Mouse (Mus musculus): ENCODE results near the gene Smu1. TPM values are rescaled to one million over a fixed set of nuclear protein-coding genes. Genes with fewer than 3 reads are reported as not detected.

The Smu1 gene
- polyA plus RNA-seq, 1 experiment = 8.3 TPM

DNA sequence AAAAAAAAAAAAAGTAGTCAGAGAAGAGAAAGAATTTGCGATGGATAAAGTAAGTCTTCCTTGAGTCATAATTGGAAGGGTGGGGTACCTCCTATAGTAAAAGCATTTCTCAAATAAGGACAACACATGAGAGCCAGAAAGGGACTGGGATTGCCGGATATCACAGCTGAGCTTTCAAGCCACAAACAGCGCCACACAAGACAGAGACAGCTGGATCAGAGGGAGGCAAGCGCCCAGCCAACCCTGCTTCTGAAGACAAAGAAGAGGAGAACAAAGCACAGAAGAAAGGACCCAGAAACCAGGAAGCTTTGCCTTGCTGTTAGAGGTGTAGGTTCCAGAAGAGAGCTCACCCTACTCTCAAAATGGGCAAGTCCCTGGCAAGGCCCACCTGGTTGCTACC lies 28.9 kb upstream of the Smu1 start:
- Histone ChIP-seq H3K27me3 (replicated peaks) (peaks cover 4% of the 10 kb centered on the region), H3K4me1 (peaks cover 28% of the 10 kb centered on the region), H3K36me3 (replicated peaks; ENCODE audit: low read length) (peaks cover 6% of the 10 kb centered on the region), H3K9me3 (no peaks in the 10 kb centered on the region), H3K4me3 (replicated peaks) (no peak overlapping the region)
- TF ChIP-seq GATA1 (IDR thresholded peaks at IDR 0.05; ENCODE audit: borderline replicate concordance, low read length) (no peak), FLI1 (IDR thresholded peaks at IDR 0.05; ENCODE audit: low read length) (no peak)

DNA sequence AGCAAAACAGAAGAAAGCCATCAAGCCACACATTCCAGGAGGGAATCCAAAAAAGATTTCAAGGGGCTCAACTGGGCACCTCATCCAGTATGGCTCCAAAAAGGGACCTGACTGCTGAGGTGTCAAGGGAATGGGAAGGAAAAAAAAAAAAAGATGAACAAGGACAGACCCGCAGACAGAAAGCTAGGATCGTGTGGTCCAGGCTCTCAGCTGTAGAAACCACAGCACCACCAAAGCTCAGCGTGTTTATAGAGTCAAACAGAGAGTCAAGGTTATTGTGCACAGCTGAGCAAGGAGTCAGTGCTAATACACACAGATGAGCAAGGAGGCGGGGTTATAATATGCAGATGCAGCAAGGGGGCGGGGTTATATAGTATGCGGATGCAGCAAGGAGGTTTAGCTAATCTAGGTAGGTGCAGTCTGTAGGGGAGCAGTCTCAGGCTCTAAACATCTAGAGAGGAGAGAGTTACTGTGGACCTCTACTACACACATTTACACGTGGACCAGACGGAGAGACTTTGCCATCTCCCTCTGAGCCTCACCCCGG lies 28.0 kb upstream of the Smu1 start:
- Histone ChIP-seq H3K27me3 (replicated peaks) (peaks cover 4% of the 10 kb centered on the region), H3K4me3 (replicated peaks) (no peak overlapping the region), H3K4me1 (peaks cover 37% of the 10 kb centered on the region), H3K9me3 (no peaks in the 10 kb centered on the region), H3K36me3 (replicated peaks; ENCODE audit: low read length) (peaks cover under 1% of the 10 kb centered on the region)
- TF ChIP-seq GATA1 (IDR thresholded peaks at IDR 0.05; ENCODE audit: borderline replicate concordance, low read length) (no peak), FLI1 (IDR thresholded peaks at IDR 0.05; ENCODE audit: low read length) (no peak)

DNA sequence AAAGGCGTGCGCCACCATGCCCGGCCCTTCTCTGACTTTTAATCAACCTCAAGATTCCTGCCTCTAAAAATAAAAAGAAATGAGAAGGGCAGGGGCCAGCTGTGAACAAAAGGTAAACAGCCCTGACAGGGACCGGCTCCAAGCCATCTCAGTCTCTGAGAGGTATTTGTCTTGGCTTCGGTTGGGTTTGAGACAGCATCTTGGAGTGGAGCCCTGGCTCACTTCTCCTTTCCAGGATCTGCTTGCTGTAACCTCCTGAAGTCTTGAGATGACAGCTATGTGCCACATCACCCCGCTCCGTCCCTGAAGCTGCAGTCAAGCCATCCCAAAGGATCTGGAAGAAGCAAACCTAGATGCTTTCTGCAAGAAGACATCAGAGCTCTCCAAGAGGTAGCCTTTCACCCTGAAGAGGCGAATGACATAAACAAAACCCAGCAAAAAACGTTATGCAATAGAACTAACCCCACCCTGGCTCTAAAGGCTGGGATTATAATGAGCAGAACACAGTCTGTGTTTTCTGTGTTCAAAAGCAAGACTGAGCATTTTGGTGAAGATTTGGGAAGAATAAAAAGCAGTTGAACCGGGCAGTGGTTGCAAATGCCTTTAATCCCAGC lies 26.9 kb upstream of the Smu1 start:
- peaks cover 4% of the 10 kb centered on the region for H3K27me3 ChIP-seq (replicated peaks)
- H3K36me3 ChIP-seq (replicated peaks; ENCODE audit: low read length) = no peaks in the 10 kb centered on the region
- no peaks in the 10 kb centered on the region for H3K9me3 ChIP-seq
- H3K4me3 ChIP-seq (replicated peaks) = no peak overlapping the region
- TF ChIP-seq GATA1 (IDR thresholded peaks at IDR 0.05; ENCODE audit: borderline replicate concordance, low read length) (no peak), FLI1 (IDR thresholded peaks at IDR 0.05; ENCODE audit: low read length) (no peak)
- H3K4me1 ChIP-seq = peaks cover 42% of the 10 kb centered on the region

- no peak for TF ChIP-seq GATA1 (IDR thresholded peaks at IDR 0.05; ENCODE audit: borderline replicate concordance, low read length)
- TF ChIP-seq FLI1 (IDR thresholded peaks at IDR 0.05; ENCODE audit: low read length) = no peak
- H3K27me3 ChIP-seq (replicated peaks) = peaks cover 4% of the 10 kb centered on the region
- H3K4me1 ChIP-seq = peaks cover 46% of the 10 kb centered on the region
- no peak overlapping the region for H3K4me3 ChIP-seq (replicated peaks)
- H3K36me3 ChIP-seq (replicated peaks; ENCODE audit: low read length) = no peaks in the 10 kb centered on the region
- no peaks in the 10 kb centered on the region for H3K9me3 ChIP-seq
Observed at GRCm38 (mm10) chr4:40783049-40783448, 25.3 kb upstream of the Smu1 start.

- H3K4me3 ChIP-seq (replicated peaks) = peak overlapping the region; percentile 85
- H3K27me3 ChIP-seq (replicated peaks) = peaks cover 6% of the 10 kb centered on the region
- no peaks in the 10 kb centered on the region for H3K9me3 ChIP-seq
- TF ChIP-seq FLI1 (IDR thresholded peaks at IDR 0.05; ENCODE audit: low read length) = no peak
- no peak for TF ChIP-seq GATA1 (IDR thresholded peaks at IDR 0.05; ENCODE audit: borderline replicate concordance, low read length)
- H3K4me1 ChIP-seq = peaks cover 56% of the 10 kb centered on the region
- no peaks in the 10 kb centered on the region for H3K36me3 ChIP-seq (replicated peaks; ENCODE audit: low read length)
Observed at GRCm38 (mm10) chr4:40781797-40782495, 24.2 kb upstream of the Smu1 start.

DNA sequence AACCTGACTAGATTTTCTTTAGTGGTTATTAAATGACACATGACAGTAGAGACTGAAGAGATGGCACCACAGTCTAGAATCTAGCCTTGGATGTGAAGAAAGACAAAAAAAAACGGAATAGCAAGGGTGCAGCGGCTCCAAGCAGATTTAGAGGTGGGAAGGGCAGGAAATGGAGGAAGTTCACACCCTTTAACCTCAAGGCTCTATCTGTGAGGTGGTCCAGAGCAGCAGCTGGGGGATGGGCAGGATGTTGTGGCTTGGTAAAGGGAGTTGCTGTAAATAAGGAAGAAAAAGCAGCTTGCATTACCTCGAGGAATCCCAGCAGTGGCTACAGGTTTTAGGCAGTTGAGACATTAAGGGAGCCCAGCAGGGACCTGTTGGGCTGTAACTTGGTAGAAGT lies 23.4 kb upstream of the Smu1 start:
- TF ChIP-seq FLI1 (IDR thresholded peaks at IDR 0.05; ENCODE audit: low read length) (no peak; the same call in 1 of the 2 replicates), GATA1 (IDR thresholded peaks at IDR 0.05; ENCODE audit: borderline replicate concordance, low read length) (no peak)
- peak overlapping the region; percentile 85 for H3K4me3 ChIP-seq (replicated peaks)
- no peaks in the 10 kb centered on the region for H3K9me3 ChIP-seq
- H3K4me1 ChIP-seq = peaks cover 64% of the 10 kb centered on the region
- no peaks in the 10 kb centered on the region for H3K36me3 ChIP-seq (replicated peaks; ENCODE audit: low read length)
- peaks cover 6% of the 10 kb centered on the region for H3K27me3 ChIP-seq (replicated peaks)

DNA sequence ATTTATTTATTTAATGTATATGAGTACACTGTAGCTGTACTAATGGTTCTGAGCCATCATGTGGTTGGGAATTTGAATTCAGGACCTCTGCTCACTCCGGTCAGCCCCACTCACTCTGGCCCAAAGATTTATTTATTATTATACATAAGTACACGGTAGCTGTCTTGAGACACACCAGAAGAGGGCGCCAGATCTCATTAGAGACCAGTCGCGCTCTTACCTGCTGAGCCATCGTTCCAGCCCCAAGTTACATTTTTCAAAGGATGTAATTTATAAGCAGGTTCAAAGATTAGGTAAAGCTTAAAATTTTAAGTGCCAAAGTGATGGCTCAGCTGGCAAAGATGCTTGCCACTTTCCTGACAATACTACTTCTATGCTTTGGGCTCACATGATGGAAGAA lies 20.9 kb upstream of the Smu1 start:
- H3K36me3 ChIP-seq (replicated peaks; ENCODE audit: low read length) = peaks cover 2% of the 10 kb centered on the region
- no peak for TF ChIP-seq FLI1 (IDR thresholded peaks at IDR 0.05; ENCODE audit: low read length)
- no peak for TF ChIP-seq GATA1 (IDR thresholded peaks at IDR 0.05; ENCODE audit: borderline replicate concordance, low read length)
- H3K27me3 ChIP-seq (replicated peaks) = peaks cover 5% of the 10 kb centered on the region
- no peaks in the 10 kb centered on the region for H3K9me3 ChIP-seq
- H3K4me3 ChIP-seq (replicated peaks) = no peak overlapping the region
- H3K4me1 ChIP-seq = peaks cover 71% of the 10 kb centered on the region

GRCm38 (mm10) chr4:40777116-40777515 lies 19.4 kb upstream of the Smu1 start:
- peaks cover 68% of the 10 kb centered on the region for H3K4me1 ChIP-seq
- TF ChIP-seq GATA1 (IDR thresholded peaks at IDR 0.05; ENCODE audit: borderline replicate concordance, low read length) (no peak), FLI1 (IDR thresholded peaks at IDR 0.05; ENCODE audit: low read length) (no peak)

DNA sequence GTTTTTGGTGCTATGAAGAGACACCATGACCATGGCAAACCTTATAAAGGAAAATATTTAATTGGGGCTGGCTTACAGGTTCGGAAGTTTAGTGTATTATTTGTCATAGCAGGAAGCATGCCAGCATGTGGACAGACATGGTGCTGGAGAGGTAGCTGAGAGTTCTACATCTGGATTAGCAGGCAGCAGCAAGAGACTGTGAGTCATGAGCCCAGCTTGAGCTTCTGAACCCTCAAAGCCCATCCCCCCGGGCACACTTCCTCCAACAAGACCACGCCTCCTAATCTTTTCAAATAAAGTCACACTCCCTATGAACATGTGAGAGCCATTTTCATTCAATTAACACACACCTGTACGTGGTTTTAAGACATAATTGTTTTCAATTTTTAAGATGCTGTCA lies 18.7 kb upstream of the Smu1 start:
- peaks cover 2% of the 10 kb centered on the region for H3K36me3 ChIP-seq (replicated peaks; ENCODE audit: low read length)
- H3K4me1 ChIP-seq = peaks cover 67% of the 10 kb centered on the region
- no peak overlapping the region for H3K4me3 ChIP-seq (replicated peaks)
- H3K9me3 ChIP-seq = no peaks in the 10 kb centered on the region
- H3K27me3 ChIP-seq (replicated peaks) = peaks cover 5% of the 10 kb centered on the region
- TF ChIP-seq FLI1 (IDR thresholded peaks at IDR 0.05; ENCODE audit: low read length) (no peak), GATA1 (IDR thresholded peaks at IDR 0.05; ENCODE audit: borderline replicate concordance, low read length) (no peak)

More at GRCm38 (mm10) chr4:40777116-40777515, 19.4 kb upstream of the Smu1 start:
- H3K36me3 ChIP-seq (replicated peaks; ENCODE audit: low read length) = peaks cover 2% of the 10 kb centered on the region
- peaks cover 5% of the 10 kb centered on the region for H3K27me3 ChIP-seq (replicated peaks)
- H3K9me3 ChIP-seq = no peaks in the 10 kb centered on the region
- H3K4me3 ChIP-seq (replicated peaks) = peak overlapping the region; percentile 62

Data from megakaryocyte, embryonic 14.5 days (primary cell).